Mouse (Mus musculus): ENCODE measurements around the gene Astn2. TPM values are rescaled to one million over a fixed set of nuclear protein-coding genes. Genes with fewer than 3 reads are reported as not detected.

The Astn2 gene
- polyA plus RNA-seq, 1 experiment, result 0.65 TPM

GRCm38 (mm10) chr4:66114243-66114642, 290.2 kb downstream of the Astn2 start:
- no peak for TF ChIP-seq CTCF (IDR thresholded peaks at IDR 0.05; ENCODE audit: borderline replicate concordance, control insufficient read depth, extremely low read depth, insufficient read depth, low read length, poor library complexity)
- TF ChIP-seq POLR2A (IDR thresholded peaks at IDR 0.05; ENCODE audit: control insufficient read depth, extremely low read depth, insufficient read depth, low read length, poor library complexity), result no peak

GRCm38 (mm10) chr4:66102037-66102436, 302.4 kb downstream of the Astn2 start:
- Histone ChIP-seq H3K27me3 (ENCODE audit: control insufficient read depth, insufficient read depth, low read length) (no peaks in the 10 kb centered on the region), H3K36me3 (ENCODE audit: control insufficient read depth, insufficient read depth, low read length) (no peaks in the 10 kb centered on the region), H3K4me3 (ENCODE audit: control insufficient read depth, insufficient read depth, low read length) (no peak overlapping the region), H3K27ac (ENCODE audit: control insufficient read depth, insufficient read depth, low read length) (no peak overlapping the region), H3K4me1 (replicated peaks; ENCODE audit: control insufficient read depth, insufficient read depth, low read length) (no peaks in the 10 kb centered on the region)
- DNase-seq, result no peak
- no peak for TF ChIP-seq POLR2A (IDR thresholded peaks at IDR 0.05; ENCODE audit: control insufficient read depth, extremely low read depth, insufficient read depth, low read length, poor library complexity)
- TF ChIP-seq CTCF (IDR thresholded peaks at IDR 0.05; ENCODE audit: borderline replicate concordance, control insufficient read depth, extremely low read depth, insufficient read depth, low read length, poor library complexity), result no peak
- 35% methylated on average over 5 of the region's 5 CpGs for WGBS

More at GRCm38 (mm10) chr4:66114243-66114642, 290.2 kb downstream of the Astn2 start:
- Histone ChIP-seq H3K27ac (ENCODE audit: control insufficient read depth, insufficient read depth, low read length) (no peak overlapping the region), H3K4me3 (ENCODE audit: control insufficient read depth, insufficient read depth, low read length) (no peak overlapping the region), H3K4me1 (replicated peaks; ENCODE audit: control insufficient read depth, insufficient read depth, low read length) (no peaks in the 10 kb centered on the region), H3K36me3 (ENCODE audit: control insufficient read depth, insufficient read depth, low read length) (no peaks in the 10 kb centered on the region), H3K27me3 (ENCODE audit: control insufficient read depth, insufficient read depth, low read length) (no peaks in the 10 kb centered on the region)
- 75% methylated on average over 2 of the region's 2 CpGs for WGBS
- no peak for DNase-seq

- no peaks in the 10 kb centered on the region for H3K27me3 ChIP-seq (ENCODE audit: control insufficient read depth, insufficient read depth, low read length)
- no peak for DNase-seq
- H3K27ac ChIP-seq (ENCODE audit: control insufficient read depth, insufficient read depth, low read length), result no peak overlapping the region
- TF ChIP-seq CTCF (IDR thresholded peaks at IDR 0.05; ENCODE audit: borderline replicate concordance, control insufficient read depth, extremely low read depth, insufficient read depth, low read length, poor library complexity) (no peak), POLR2A (IDR thresholded peaks at IDR 0.05; ENCODE audit: control insufficient read depth, extremely low read depth, insufficient read depth, low read length, poor library complexity) (no peak)
- H3K36me3 ChIP-seq (ENCODE audit: control insufficient read depth, insufficient read depth, low read length), result no peaks in the 10 kb centered on the region
- 87% methylated on average over 1 of the region's 1 CpGs for WGBS
- H3K4me3 ChIP-seq (ENCODE audit: control insufficient read depth, insufficient read depth, low read length), result no peak overlapping the region
- no peaks in the 10 kb centered on the region for H3K4me1 ChIP-seq (replicated peaks; ENCODE audit: control insufficient read depth, insufficient read depth, low read length)
These were observed 306.8 kb downstream of the Astn2 start for GRCm38 (mm10) chr4:66097629-66098028.

GRCm38 (mm10) chr4:66096104-66096503, 308.3 kb downstream of the Astn2 start:
- H3K27me3 ChIP-seq (ENCODE audit: control insufficient read depth, insufficient read depth, low read length), result no peaks in the 10 kb centered on the region
- H3K27ac ChIP-seq (ENCODE audit: control insufficient read depth, insufficient read depth, low read length), result no peak overlapping the region
- no peaks in the 10 kb centered on the region for H3K36me3 ChIP-seq (ENCODE audit: control insufficient read depth, insufficient read depth, low read length)
- no peaks in the 10 kb centered on the region for H3K4me1 ChIP-seq (replicated peaks; ENCODE audit: control insufficient read depth, insufficient read depth, low read length)
- no peak for DNase-seq
- no peak overlapping the region for H3K4me3 ChIP-seq (ENCODE audit: control insufficient read depth, insufficient read depth, low read length)
- 81% methylated on average over 2 of the region's 2 CpGs for WGBS
- TF ChIP-seq POLR2A (IDR thresholded peaks at IDR 0.05; ENCODE audit: control insufficient read depth, extremely low read depth, insufficient read depth, low read length, poor library complexity) (no peak), CTCF (IDR thresholded peaks at IDR 0.05; ENCODE audit: borderline replicate concordance, control insufficient read depth, extremely low read depth, insufficient read depth, low read length, poor library complexity) (no peak)

- no peaks in the 10 kb centered on the region for H3K36me3 ChIP-seq (ENCODE audit: control insufficient read depth, insufficient read depth, low read length)
- H3K27ac ChIP-seq (ENCODE audit: control insufficient read depth, insufficient read depth, low read length), result no peak overlapping the region
- no peaks in the 10 kb centered on the region for H3K27me3 ChIP-seq (ENCODE audit: control insufficient read depth, insufficient read depth, low read length)
- H3K4me3 ChIP-seq (ENCODE audit: control insufficient read depth, insufficient read depth, low read length), result no peak overlapping the region
- H3K4me1 ChIP-seq (replicated peaks; ENCODE audit: control insufficient read depth, insufficient read depth, low read length), result no peaks in the 10 kb centered on the region
- TF ChIP-seq CTCF (IDR thresholded peaks at IDR 0.05; ENCODE audit: borderline replicate concordance, control insufficient read depth, extremely low read depth, insufficient read depth, low read length, poor library complexity) (no peak), POLR2A (IDR thresholded peaks at IDR 0.05; ENCODE audit: control insufficient read depth, extremely low read depth, insufficient read depth, low read length, poor library complexity) (no peak)
- no peak for DNase-seq
These were observed 347.2 kb downstream of the Astn2 start for GRCm38 (mm10) chr4:66057161-66057560.

GRCm38 (mm10) chr4:66055690-66056089, 348.7 kb downstream of the Astn2 start:
- WGBS, result 90% methylated on average over 4 of the region's 4 CpGs
- Histone ChIP-seq H3K36me3 (ENCODE audit: control insufficient read depth, insufficient read depth, low read length) (no peaks in the 10 kb centered on the region), H3K27me3 (ENCODE audit: control insufficient read depth, insufficient read depth, low read length) (no peaks in the 10 kb centered on the region), H3K27ac (ENCODE audit: control insufficient read depth, insufficient read depth, low read length) (no peak overlapping the region), H3K4me1 (replicated peaks; ENCODE audit: control insufficient read depth, insufficient read depth, low read length) (no peaks in the 10 kb centered on the region), H3K4me3 (ENCODE audit: control insufficient read depth, insufficient read depth, low read length) (no peak overlapping the region)
- DNase-seq, result no peak
- TF ChIP-seq POLR2A (IDR thresholded peaks at IDR 0.05; ENCODE audit: control insufficient read depth, extremely low read depth, insufficient read depth, low read length, poor library complexity) (no peak), CTCF (IDR thresholded peaks at IDR 0.05; ENCODE audit: borderline replicate concordance, control insufficient read depth, extremely low read depth, insufficient read depth, low read length, poor library complexity) (no peak)

- Histone ChIP-seq H3K36me3 (ENCODE audit: control insufficient read depth, insufficient read depth, low read length) (no peaks in the 10 kb centered on the region), H3K27ac (ENCODE audit: control insufficient read depth, insufficient read depth, low read length) (no peak overlapping the region), H3K4me3 (ENCODE audit: control insufficient read depth, insufficient read depth, low read length) (no peak overlapping the region), H3K27me3 (ENCODE audit: control insufficient read depth, insufficient read depth, low read length) (no peaks in the 10 kb centered on the region), H3K4me1 (replicated peaks; ENCODE audit: control insufficient read depth, insufficient read depth, low read length) (no peaks in the 10 kb centered on the region)
- 30% methylated on average over 3 of the region's 3 CpGs for WGBS
- DNase-seq, result no peak
- no peak for TF ChIP-seq POLR2A (IDR thresholded peaks at IDR 0.05; ENCODE audit: control insufficient read depth, extremely low read depth, insufficient read depth, low read length, poor library complexity)
- no peak for TF ChIP-seq CTCF (IDR thresholded peaks at IDR 0.05; ENCODE audit: borderline replicate concordance, control insufficient read depth, extremely low read depth, insufficient read depth, low read length, poor library complexity)
These were observed 361.3 kb downstream of the Astn2 start for GRCm38 (mm10) chr4:66043014-66043672.
